Mouse (Mus musculus) cerebellum, adult 2 months (tissue): ENCODE results near the gene Atp13a2. TPM values are rescaled to one million over a fixed set of nuclear protein-coding genes. Genes with fewer than 3 reads are reported as not detected.

Experiments
- DNase-seq, 2 experiments: peaks; one replicate each; pipeline ENCODE4 v3.0.0; 2021
- H3K27ac ChIP-seq: fragments of 200-500 bp; 2 replicates; pipeline ENCODE4 v1.5.1; 2012; ENCODE audit warnings: low read length, control low read depth, inconsistent platforms; ENCODE audit not compliant: insufficient read depth
- H3K27me3 ChIP-seq: fragments of 200-500 bp; 2 replicates; pipeline ENCODE4 v1.6.1; 2012; ENCODE audit warnings: inconsistent platforms, mild to moderate bottlenecking, low read length, moderate library complexity; ENCODE audit not compliant: control insufficient read depth, insufficient read depth
- H3K4me1 ChIP-seq: fragments of 200-500 bp; 2 replicates; pipeline ENCODE4 v1.6.1; 2011; ENCODE audit warnings: low read length; ENCODE audit not compliant: control insufficient read depth, insufficient read depth
- H3K4me3 ChIP-seq: fragments of 200-500 bp; replicated peaks from 2 replicates; pipeline ENCODE3; 2011; ENCODE audit warnings: mild to moderate bottlenecking, low read depth, low read length, control low read depth; ENCODE audit not compliant: insufficient read depth
- CTCF ChIP-seq: fragments of 200-500 bp; IDR thresholded peaks from 2 replicates; pipeline ENCODE4 v1.5.1; 2011; ENCODE audit warnings: low read depth, mild to moderate bottlenecking, control low read depth, low read length, moderate library complexity, borderline replicate concordance; ENCODE audit not compliant: insufficient read depth
- POLR2A ChIP-seq: fragments of 200-500 bp; IDR thresholded peaks from 2 replicates; pipeline ENCODE4 v1.6.1; 2011; ENCODE audit warnings: low read length, control low read depth, borderline replicate concordance; ENCODE audit not compliant: insufficient read depth
- WGBS: fragments of 180-500 bp; shearing (Covaris S2); methylation state at CpG from one replicate; pipeline ENCODE4 v1.1.7; 2018; 5-methylcytosine and 5-hydroxymethylcytosine counted together
- polyA plus RNA-seq: library from polyadenylated mRNA; depleted of rRNA; stranded (reverse); fragments of >200 nt; gene quantifications from 2 replicates; pipeline ENCODE4 v1.2.3, GENCODE M21; 2012; rRNA removed

Atp13a2 gene
- 194 and 198 TPM in 2 replicates for polyA plus RNA-seq

DNA sequence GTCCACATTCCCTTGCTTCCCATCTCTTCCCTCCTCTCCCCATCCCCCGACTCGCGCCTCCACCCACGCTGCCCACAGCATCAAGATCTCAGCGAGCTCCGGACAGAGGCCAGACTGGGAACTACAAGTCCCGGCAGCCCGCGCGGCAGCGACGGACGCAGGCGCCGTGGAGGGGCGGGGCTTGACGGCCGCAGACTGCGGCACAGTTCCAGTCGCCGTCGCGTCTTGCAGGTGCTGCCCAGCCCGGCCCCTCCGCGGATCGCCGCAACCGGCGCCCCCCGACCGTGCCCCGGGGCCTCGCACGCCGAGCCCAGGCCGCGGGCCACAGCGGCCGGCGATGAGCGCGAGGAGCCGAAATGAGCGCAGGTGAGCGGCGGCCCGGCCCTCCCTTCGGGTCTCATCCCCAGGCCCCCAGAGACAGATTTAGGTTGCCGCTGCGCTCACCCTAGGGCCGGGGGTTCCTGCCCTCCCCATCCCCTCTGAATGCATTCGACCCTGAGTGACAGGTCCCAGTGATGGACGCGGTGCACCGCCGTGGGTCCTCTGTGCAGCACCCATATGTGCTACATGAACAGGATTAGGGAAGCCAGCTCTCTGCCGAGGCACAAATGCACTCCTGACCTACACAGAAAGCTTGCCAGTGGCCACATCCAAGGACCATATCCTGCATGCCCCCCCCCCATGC is at the start of gene Atp13a2:
TSS of gene Atp13a2 (plus strand) at position 163 of the 685 bp plus-strand sequence.
- TF ChIP-seq CTCF (no peak), POLR2A (peak; percentile 80)
- Histone ChIP-seq H3K27me3 (no peaks in the 10 kb centered on the region), H3K27ac (peak within 1 kb of the TSS; percentile 65), H3K4me3 (peak within 1 kb of the TSS; percentile 86), H3K4me1 (peaks cover 15% of the 10 kb centered on the region)
- WGBS, result under 1% methylated on average over 52 of the region's 58 CpGs
- DNase-seq, result peak; percentile 95 to 96

DNA sequence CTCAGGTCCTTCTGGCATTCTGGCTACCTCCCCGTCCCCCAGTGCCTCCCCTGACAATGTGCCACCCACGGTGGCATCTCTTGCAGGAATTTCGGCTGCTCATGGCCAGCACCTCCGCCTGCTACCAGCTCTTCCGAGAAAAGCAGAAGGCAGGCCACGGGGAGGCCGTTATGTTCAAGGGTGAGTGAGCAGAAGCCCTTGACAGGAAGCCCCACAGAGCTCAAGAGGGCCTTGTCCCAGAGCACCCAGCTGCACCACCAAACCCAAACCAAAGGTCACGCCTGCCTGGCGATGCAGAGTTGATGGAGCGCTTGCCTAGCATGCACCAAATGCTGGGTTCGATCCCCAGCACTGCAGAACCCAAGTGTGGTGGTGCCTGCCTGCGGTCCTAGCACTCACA is 42.3 kb upstream of the Atp13a2 start:
- Histone ChIP-seq H3K27ac (no peak overlapping the region), H3K27me3 (no peaks in the 10 kb centered on the region), H3K4me1 (peaks cover 9% of the 10 kb centered on the region), H3K4me3 (no peak overlapping the region)
- TF ChIP-seq POLR2A, result no peak
- TF ChIP-seq CTCF, result no peak
- WGBS, result 38% methylated on average over 12 of the region's 12 CpGs
- no peak for DNase-seq

DNA sequence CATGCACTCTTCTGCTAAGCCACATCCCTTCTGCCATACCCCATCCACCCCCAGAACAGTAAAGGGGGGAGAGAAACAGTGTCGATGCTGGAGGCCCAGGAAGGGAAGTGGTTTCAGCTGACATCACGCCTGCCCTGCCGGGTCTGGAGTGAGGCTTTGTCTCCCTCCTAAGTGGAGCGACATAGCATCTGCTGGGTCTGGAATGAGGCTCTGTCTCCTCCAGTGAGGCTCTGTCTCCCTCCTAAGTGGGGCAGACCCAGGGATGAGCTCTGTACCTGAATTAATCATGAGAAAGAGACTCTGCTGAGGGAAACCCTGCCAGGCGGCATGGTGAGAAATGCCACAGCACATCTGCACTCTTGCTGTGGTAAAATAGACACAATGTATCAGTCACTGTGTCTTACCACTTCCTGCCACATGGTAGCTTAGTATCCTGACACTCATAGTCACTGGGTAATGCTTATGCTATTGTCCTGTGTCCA is 41.7 kb upstream of the Atp13a2 start:
- DNase-seq, result no peak
- H3K4me3 ChIP-seq, result no peak overlapping the region
- H3K27ac ChIP-seq, result no peak overlapping the region
- WGBS, result 55% methylated on average over 5 of the region's 5 CpGs
- no peaks in the 10 kb centered on the region for H3K27me3 ChIP-seq
- H3K4me1 ChIP-seq, result peaks cover 9% of the 10 kb centered on the region
- TF ChIP-seq CTCF, result no peak
- TF ChIP-seq POLR2A, result no peak

DNA sequence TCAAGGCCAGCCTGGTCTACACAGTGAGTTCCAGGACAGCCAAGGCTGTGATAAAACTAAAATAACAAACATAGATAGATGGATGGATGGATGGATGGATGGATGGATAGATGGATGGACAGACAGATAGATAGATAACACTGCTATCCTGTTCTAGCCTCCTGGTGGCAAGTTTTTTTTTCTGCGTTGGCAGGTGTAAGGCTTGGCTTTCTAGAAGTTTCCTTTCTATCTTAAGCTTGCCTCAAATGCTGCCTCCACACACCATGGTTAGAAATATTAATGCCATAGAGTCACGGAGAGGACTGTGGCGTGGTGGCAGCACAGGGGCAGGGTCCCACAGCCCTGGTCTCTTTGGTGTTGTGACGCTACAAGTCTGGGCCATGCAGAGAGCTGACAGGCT is 41.1 kb upstream of the Atp13a2 start:
- Histone ChIP-seq H3K27ac (no peak overlapping the region), H3K27me3 (no peaks in the 10 kb centered on the region), H3K4me3 (no peak overlapping the region), H3K4me1 (peaks cover 11% of the 10 kb centered on the region)
- WGBS, result 97% methylated on average over 4 of the region's 4 CpGs
- DNase-seq, result no peak
- TF ChIP-seq POLR2A (no peak), CTCF (no peak)

DNA sequence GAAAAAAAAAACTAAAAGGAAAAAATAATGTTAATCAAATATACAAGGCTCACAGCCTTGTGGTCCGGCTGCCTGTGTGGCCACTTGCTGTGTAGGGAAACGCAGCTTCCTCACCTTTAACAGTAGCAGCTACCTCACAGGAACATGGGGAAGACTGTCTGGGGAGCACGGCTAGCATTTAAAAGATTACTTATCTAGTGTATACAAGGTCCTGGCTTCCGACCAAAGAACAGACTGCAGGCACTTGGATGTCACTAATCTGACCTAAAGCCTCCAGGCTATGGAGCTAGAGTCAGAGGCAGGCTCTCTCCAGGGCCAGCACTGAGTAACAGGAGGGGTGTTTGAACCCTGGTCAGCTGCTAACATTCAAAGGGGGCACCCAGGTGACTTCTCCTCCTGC is 40.6 kb upstream of the Atp13a2 start:
- no peak overlapping the region for H3K27ac ChIP-seq

DNA sequence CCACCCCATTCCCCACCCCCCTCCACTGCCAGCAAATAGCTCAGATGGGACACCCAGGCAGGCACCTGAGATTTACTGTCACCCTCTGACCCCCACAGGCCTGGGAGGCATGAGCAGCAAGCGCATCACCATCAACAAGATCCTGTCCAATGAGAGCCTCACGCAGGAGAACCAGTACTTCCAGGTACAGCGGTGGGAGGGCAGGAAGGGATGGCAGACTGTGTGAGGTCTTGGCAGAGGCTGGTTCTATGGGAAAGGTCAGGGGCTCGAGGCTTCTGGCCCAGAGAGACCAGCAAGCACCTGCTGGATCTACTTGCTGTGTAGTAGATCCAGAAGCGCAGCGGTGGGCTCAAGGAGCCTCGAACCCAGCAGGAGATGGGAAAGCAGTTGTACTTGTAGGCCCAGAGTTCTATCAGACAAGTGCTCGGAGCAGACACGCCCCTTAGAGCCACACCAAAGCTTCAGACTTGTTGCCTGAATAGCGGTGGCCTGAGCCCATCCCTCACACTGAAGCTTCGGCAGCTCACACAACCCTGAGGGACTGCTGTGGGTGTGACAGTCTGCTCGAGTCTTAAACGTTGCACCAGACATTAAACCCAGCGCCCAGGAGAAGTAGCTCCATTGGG is 40.0 kb upstream of the Atp13a2 start:
- H3K4me3 ChIP-seq, result no peak overlapping the region
- H3K27me3 ChIP-seq, result no peaks in the 10 kb centered on the region
- DNase-seq, result no peak
- no peak for TF ChIP-seq CTCF
- TF ChIP-seq POLR2A, result no peak
- peaks cover 12% of the 10 kb centered on the region for H3K4me1 ChIP-seq
- H3K27ac ChIP-seq, result no peak overlapping the region
- WGBS, result 79% methylated on average over 14 of the region's 14 CpGs

More for the DNA sequence above, 40.6 kb upstream of the Atp13a2 start:
- 83% methylated on average over 4 of the region's 4 CpGs for WGBS
- TF ChIP-seq POLR2A (no peak), CTCF (no peak)
- Histone ChIP-seq H3K4me3 (no peak overlapping the region), H3K27me3 (no peaks in the 10 kb centered on the region), H3K4me1 (peaks cover 12% of the 10 kb centered on the region)
- no peak for DNase-seq

DNA sequence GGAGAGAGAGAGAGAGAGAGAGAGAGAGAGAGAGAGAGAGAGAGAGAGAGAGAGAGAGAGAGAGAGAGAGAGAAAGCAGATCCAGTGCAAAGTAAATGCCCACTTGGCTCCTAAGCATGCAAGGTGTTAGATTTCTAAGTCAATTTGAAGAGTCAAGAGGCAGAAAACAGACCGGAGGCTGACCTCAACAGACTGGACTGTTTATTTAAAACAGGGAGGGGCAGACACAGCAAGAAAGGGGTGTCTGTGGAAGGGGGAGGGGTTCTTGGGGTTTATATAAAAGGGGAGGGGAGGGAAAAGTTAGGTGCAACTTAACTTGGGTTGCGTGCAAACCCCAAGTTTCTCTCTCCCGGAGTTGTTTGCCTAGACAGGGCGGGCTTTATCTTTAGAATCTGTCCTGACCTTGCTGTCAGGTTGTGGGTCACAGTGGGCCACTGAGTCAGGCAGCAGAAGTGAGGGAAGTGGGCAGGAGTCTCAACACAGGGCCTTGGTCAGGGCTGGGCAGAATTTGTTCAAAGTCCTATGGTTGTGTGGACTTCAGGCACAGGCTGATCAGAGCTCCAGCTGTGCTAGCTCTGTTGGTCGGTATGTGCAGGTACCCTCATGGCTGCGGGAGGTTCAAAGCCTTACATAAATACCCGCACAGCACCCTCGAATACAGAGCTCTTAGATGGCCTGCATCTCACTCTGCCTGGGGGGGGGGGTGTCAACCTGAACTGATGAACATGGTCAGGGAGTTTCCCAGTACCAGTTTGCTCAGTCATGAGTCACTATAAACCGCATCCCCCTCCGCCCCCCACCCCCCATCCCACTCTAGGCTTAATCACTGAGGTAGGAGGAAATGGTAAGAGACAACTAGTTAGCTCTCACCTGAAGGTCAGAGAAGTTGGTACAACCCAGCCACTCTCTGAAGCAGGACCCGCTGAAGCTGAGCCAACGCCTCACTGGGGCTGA is 38.9 kb upstream of the Atp13a2 start:
- Histone ChIP-seq H3K4me1 (peaks cover 12% of the 10 kb centered on the region), H3K4me3 (no peak overlapping the region), H3K27ac (no peak overlapping the region), H3K27me3 (no peaks in the 10 kb centered on the region)
- TF ChIP-seq POLR2A (no peak), CTCF (no peak)
- DNase-seq, result no peak
- WGBS, result 86% methylated on average over 12 of the region's 12 CpGs
